Mouse (Mus musculus) embryonic fibroblast, embryonic 13.5 days (primary cell): ENCODE measurements around the gene Strip2.

Experiments used
- CTCF ChIP-seq: IDR thresholded peaks from 2 replicates; pipeline ENCODE4 v1.5.1; 2011; ENCODE audit warnings: mild to moderate bottlenecking, control low read depth, low read length, moderate library complexity, borderline replicate concordance; ENCODE audit not compliant: insufficient read depth
- POLR2A ChIP-seq: IDR thresholded peaks from 2 replicates; pipeline ENCODE4 v1.6.1; 2011; ENCODE audit warnings: low read depth, mild to moderate bottlenecking, control low read depth, low read length, moderate library complexity

GRCm38 (mm10) chr6:29947823-29948222, 31.0 kb downstream of the Strip2 start:
- no peak for TF ChIP-seq CTCF
- no peak for TF ChIP-seq POLR2A
